Mouse (Mus musculus): ENCODE measurements at regions not wholly inside any gene's neighbourhood (a gene's known extent, or its start where the extent isn't known, plus 50 kb on each side); places are given as distances from the start of the nearest gene placed in this dataset.

- TF ChIP-seq EP300 (IDR thresholded peaks at IDR 0.05; ENCODE audit: insufficient read depth, low read depth, low read length): no peak
- no peak for TF ChIP-seq CTCF (IDR thresholded peaks at IDR 0.05; ENCODE audit: low read depth, low read length)
Measured at GRCm38 (mm10) chr10:17411300-17411987, 311.6 kb upstream of the Cited2 start.

Data from ES-Bruce4 (cell line).